Mouse (Mus musculus): ENCODE data around the gene Nr2c1. TPM values are rescaled to one million over a fixed set of nuclear protein-coding genes. Genes with fewer than 3 reads are reported as not detected.

The Nr2c1 gene
- polyA plus RNA-seq, 1 experiment from 2014 or later = 2.6 TPM

DNA sequence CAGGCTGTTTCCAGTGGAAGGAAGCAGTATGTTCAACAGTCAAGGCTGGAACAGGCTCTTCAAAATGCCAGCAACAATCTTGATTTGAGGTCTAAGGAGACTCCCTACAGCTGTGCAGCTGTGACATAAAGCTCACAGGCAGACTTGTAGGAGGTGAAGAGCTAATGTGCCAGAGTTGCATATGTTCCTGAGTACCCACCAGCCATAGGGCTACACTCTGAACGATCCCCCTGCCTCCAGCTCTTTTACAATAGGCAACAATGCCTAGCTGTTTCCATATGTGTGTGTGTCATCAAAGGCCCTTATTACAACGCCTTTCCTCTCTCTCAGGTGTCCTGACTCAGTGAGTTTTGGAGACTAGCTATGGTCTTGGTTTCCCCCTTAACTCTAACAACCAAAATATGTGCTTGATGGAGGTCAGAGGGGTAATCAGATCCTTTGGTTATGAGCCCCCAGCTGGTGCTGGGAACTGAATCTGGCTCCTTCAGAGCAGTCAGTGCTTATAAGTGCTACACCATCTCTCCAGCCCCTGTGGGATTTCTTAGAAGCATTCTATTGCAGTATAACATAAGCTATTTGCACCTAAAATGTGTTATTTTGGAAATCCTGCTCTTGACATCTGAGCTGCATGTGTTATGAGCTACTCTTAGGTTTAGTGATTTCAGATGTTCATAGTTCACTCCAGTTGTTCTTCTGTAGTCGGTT is 7.4 kb upstream of the Nr2c1 start:
- no peak overlapping the region for H3K9ac ChIP-seq
- WGBS (ENCODE audit: insufficient replicate concordance) = 71% methylated on average over 3 of the region's 3 CpGs
- no peak for ATAC-seq (ENCODE audit: insufficient read depth)
- no peak overlapping the region for H3K4me2 ChIP-seq
- H3K4me1 ChIP-seq (replicated peaks) = no peaks in the 10 kb centered on the region
- no peak overlapping the region for H3K4me3 ChIP-seq (replicated peaks)
- peaks cover 43% of the 10 kb centered on the region for H3K36me3 ChIP-seq (replicated peaks)
- H3K9me3 ChIP-seq (replicated peaks) = no peaks in the 10 kb centered on the region
- H3K27me3 ChIP-seq = no peaks in the 10 kb centered on the region
- no peak overlapping the region for H3K27ac ChIP-seq (replicated peaks)

DNA sequence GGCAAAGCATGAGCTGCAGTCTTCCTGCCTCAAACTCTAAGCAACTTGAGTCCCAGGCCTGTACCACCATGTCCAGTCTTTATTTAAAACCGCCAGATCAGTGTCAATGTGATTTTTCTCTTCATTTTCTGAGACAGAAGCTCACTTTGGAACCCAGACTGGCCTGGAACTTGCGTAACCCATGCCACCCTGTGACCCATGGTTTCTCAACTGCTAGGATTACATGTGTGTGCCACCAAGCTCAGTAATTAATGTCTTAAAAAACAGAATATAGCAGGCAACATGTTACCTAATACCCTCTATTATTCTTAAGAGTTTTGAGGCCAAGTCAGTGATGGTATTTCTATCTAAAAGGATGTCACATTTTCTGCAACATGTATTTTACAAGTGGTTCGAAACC is 5.4 kb upstream of the Nr2c1 start:
- H3K9me3 ChIP-seq (replicated peaks) = no peaks in the 10 kb centered on the region
- no peak overlapping the region for H3K4me3 ChIP-seq (replicated peaks)
- H3K36me3 ChIP-seq (replicated peaks) = peaks cover 42% of the 10 kb centered on the region
- H3K9ac ChIP-seq = no peak overlapping the region
- no peak overlapping the region for H3K27ac ChIP-seq (replicated peaks)
- no peak for ATAC-seq (ENCODE audit: insufficient read depth)
- peaks cover 5% of the 10 kb centered on the region; the same call in 1 of the 2 replicates for H3K4me1 ChIP-seq (replicated peaks)
- 78% methylated on average over 3 of the region's 3 CpGs for WGBS (ENCODE audit: insufficient replicate concordance)
- H3K4me2 ChIP-seq = no peak overlapping the region
- no peaks in the 10 kb centered on the region for H3K27me3 ChIP-seq

DNA sequence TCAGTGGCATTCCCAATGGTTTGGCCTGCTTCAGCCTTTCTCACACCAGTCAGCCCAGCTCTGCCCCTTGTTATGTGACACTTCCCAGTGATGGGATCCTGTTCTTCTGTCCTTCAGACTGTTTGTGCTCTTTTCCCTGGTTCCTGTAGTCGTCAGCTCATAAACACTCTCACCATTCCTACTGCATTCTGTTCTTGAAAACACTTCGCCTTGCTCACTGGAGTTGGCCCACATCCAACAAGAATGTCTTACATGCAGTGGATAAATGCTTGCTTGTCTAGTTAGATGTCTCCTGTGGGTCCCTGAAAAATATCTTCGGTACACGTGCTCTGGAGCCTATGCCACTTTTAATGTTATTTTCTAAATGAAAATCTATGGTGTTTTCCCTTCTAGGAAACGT is 3.2 kb upstream of the Nr2c1 start:
- Histone ChIP-seq H3K27ac (replicated peaks) (no peak overlapping the region), H3K4me2 (no peak overlapping the region), H3K9me3 (replicated peaks) (no peaks in the 10 kb centered on the region), H3K36me3 (replicated peaks) (peaks cover 22% of the 10 kb centered on the region), H3K9ac (no peak overlapping the region), H3K27me3 (no peaks in the 10 kb centered on the region), H3K4me1 (replicated peaks) (peaks cover 18% of the 10 kb centered on the region), H3K4me3 (replicated peaks) (no peak overlapping the region)
- WGBS (ENCODE audit: insufficient replicate concordance) = 72% methylated on average over 5 of the region's 5 CpGs
- no peak for ATAC-seq (ENCODE audit: insufficient read depth)

- peak; percentile 32; the same call in 1 of the 2 replicates for ATAC-seq (ENCODE audit: insufficient read depth)
- Histone ChIP-seq H3K36me3 (replicated peaks) (0 out of 2 replicates have a peak, but pooled peaks cover 2% of the 10 kb centered on the region), H3K27me3 (no peaks in the 10 kb centered on the region), H3K4me2 (peak overlapping the region; percentile 84), H3K4me1 (replicated peaks) (peaks cover 29% of the 10 kb centered on the region), H3K27ac (replicated peaks) (peak overlapping the region; percentile 86), H3K4me3 (replicated peaks) (peak overlapping the region; percentile 73), H3K9ac (peak overlapping the region; percentile 72), H3K9me3 (replicated peaks) (no peaks in the 10 kb centered on the region)
- 10% methylated on average over 8 of the region's 8 CpGs for WGBS (ENCODE audit: insufficient replicate concordance)
Measured at GRCm38 (mm10) chr10:94147391-94147755, 450 bp upstream of the Nr2c1 start.

- Histone ChIP-seq H3K9ac (no peak overlapping the region), H3K4me2 (no peak overlapping the region)
- 59% methylated on average over 4 of the region's 4 CpGs for WGBS (ENCODE audit: insufficient replicate concordance)
Measured at GRCm38 (mm10) chr10:94151488-94151887, 3.7 kb downstream of the Nr2c1 start.

DNA sequence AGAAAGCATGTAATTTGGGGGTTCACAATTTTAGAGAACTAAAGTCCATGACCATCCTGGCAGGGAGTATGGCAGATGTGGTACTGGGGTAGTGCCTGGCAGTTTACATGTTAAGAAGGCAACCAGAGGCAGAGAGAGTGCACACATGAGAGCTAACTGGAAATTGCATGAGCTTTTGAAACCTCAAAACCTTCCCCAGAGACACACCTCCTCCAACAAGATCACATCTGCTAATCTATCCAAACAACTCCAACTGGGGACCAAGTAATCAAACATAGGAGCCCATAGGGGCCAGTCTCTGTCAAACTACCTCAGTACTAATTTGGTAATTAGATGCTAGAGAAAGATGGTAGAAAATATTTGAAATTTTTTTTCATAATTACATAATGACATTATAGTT is 6.0 kb downstream of the Nr2c1 start:
- Histone ChIP-seq H3K4me1 (replicated peaks) (peaks cover 14% of the 10 kb centered on the region), H3K27ac (replicated peaks) (no peak overlapping the region), H3K9me3 (replicated peaks) (no peaks in the 10 kb centered on the region), H3K27me3 (no peaks in the 10 kb centered on the region), H3K9ac (no peak overlapping the region), H3K4me2 (no peak overlapping the region), H3K4me3 (replicated peaks) (no peak overlapping the region), H3K36me3 (replicated peaks) (peaks cover 11% of the 10 kb centered on the region; the same call in 1 of the 2 replicates)
- no peak for ATAC-seq (ENCODE audit: insufficient read depth)

More at GRCm38 (mm10) chr10:94151488-94151887, 3.7 kb downstream of the Nr2c1 start:
- H3K27me3 ChIP-seq = no peaks in the 10 kb centered on the region
- H3K4me3 ChIP-seq (replicated peaks) = no peak overlapping the region
- no peaks in the 10 kb centered on the region for H3K9me3 ChIP-seq (replicated peaks)
- H3K27ac ChIP-seq (replicated peaks) = no peak overlapping the region
- 0 out of 2 replicates have a peak, but pooled peaks cover 7% of the 10 kb centered on the region for H3K36me3 ChIP-seq (replicated peaks)
- H3K4me1 ChIP-seq (replicated peaks) = peaks cover 29% of the 10 kb centered on the region
- no peak for ATAC-seq (ENCODE audit: insufficient read depth)

DNA sequence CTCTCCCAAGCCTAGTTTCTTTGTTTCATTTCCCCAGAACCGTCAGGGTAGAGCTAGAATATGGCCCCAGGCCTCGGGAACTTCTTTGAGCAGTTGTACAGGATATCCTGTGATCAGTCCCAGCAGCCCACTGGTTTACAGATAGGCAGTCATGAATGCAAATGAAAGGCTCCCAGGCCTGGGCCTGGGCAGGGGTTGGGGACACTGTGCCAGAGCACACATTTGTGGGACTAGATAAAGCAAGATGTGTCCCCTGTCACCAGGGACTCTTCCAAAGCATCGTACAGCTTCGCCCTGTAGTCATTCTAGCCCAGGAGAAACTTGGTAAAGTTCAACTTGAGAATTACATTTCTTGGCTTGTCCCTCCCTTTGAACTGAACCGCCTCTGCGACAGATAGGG is 11.1 kb downstream of the Nr2c1 start:
- Histone ChIP-seq H3K4me2 (no peak overlapping the region), H3K27ac (replicated peaks) (no peak overlapping the region), H3K9ac (no peak overlapping the region), H3K4me1 (replicated peaks) (no peaks in the 10 kb centered on the region), H3K9me3 (replicated peaks) (no peaks in the 10 kb centered on the region), H3K4me3 (replicated peaks) (no peak overlapping the region), H3K27me3 (no peaks in the 10 kb centered on the region), H3K36me3 (replicated peaks) (peaks cover 27% of the 10 kb centered on the region)
- ATAC-seq (ENCODE audit: insufficient read depth) = no peak
- 56% methylated on average over 6 of the region's 6 CpGs for WGBS (ENCODE audit: insufficient replicate concordance)

- no peak for ATAC-seq (ENCODE audit: insufficient read depth)
- no peaks in the 10 kb centered on the region for H3K4me1 ChIP-seq (replicated peaks)
- no peak overlapping the region for H3K27ac ChIP-seq (replicated peaks)
- H3K4me2 ChIP-seq = no peak overlapping the region
- peaks cover 32% of the 10 kb centered on the region for H3K36me3 ChIP-seq (replicated peaks)
- H3K9me3 ChIP-seq (replicated peaks) = no peaks in the 10 kb centered on the region
- no peak overlapping the region for H3K4me3 ChIP-seq (replicated peaks)
- 74% methylated on average over 4 of the region's 4 CpGs for WGBS (ENCODE audit: insufficient replicate concordance)
- H3K9ac ChIP-seq = no peak overlapping the region
- no peaks in the 10 kb centered on the region for H3K27me3 ChIP-seq
Measured at GRCm38 (mm10) chr10:94159406-94159805, 11.6 kb downstream of the Nr2c1 start.

DNA sequence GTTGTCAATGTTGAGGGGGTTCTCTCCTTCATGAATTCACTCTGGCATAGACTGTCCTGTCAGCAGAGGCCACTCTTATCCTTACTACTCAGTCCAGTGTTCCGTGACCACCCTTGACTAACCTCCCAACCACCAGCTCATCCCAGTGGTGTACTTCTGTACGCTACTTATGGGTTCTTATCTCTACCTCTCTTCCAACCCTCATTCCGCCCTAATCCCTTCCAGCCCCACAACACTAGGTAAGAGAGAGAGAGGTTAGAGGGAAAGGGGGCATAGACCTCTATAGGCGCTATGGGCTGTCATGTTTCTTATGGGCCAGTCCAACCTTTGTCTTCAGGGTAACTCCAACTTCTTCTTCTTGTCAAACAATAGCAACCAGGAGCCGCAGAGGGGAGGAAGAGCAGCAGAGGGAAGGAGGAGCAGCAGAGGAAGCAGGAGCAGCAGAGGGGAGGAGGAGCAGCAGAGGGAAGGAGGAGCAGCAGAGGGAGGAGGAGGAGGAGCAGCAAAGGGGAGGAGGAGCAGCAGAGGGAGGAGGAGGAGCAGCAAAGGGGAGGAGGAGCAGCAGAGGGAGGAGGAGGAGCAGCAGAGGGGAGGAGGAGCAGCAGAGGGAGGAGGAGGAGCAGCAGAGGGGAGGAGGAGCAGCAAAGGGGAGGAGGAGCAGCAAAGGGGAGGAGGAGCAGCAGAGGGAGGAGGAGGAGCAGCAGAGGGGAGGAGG is 13.4 kb downstream of the Nr2c1 start:
- no peak overlapping the region for H3K9ac ChIP-seq
- no peaks in the 10 kb centered on the region for H3K9me3 ChIP-seq (replicated peaks)
- peaks cover 36% of the 10 kb centered on the region for H3K36me3 ChIP-seq (replicated peaks)
- H3K27me3 ChIP-seq = no peaks in the 10 kb centered on the region
- 70% methylated on average over 5 of the region's 5 CpGs for WGBS (ENCODE audit: insufficient replicate concordance)
- no peak overlapping the region for H3K27ac ChIP-seq (replicated peaks)
- no peak overlapping the region for H3K4me2 ChIP-seq
- H3K4me3 ChIP-seq (replicated peaks) = no peak overlapping the region
- no peak for ATAC-seq (ENCODE audit: insufficient read depth)
- no peaks in the 10 kb centered on the region; the same call in 1 of the 2 replicates for H3K4me1 ChIP-seq (replicated peaks)

GRCm38 (mm10) chr10:94162031-94162430 is 14.2 kb downstream of the Nr2c1 start:
- Histone ChIP-seq H3K27ac (replicated peaks) (no peak overlapping the region), H3K27me3 (no peaks in the 10 kb centered on the region), H3K4me1 (replicated peaks) (no peaks in the 10 kb centered on the region; the same call in 1 of the 2 replicates), H3K4me2 (no peak overlapping the region), H3K36me3 (replicated peaks) (peaks cover 41% of the 10 kb centered on the region), H3K4me3 (replicated peaks) (no peak overlapping the region), H3K9me3 (replicated peaks) (no peaks in the 10 kb centered on the region), H3K9ac (no peak overlapping the region)
- WGBS (ENCODE audit: insufficient replicate concordance) = 79% methylated on average over 7 of the region's 7 CpGs
- no peak for ATAC-seq (ENCODE audit: insufficient read depth)

- H3K9me3 ChIP-seq (replicated peaks) = no peaks in the 10 kb centered on the region
- H3K27ac ChIP-seq (replicated peaks) = no peak overlapping the region
- 50% methylated on average over 5 of the region's 5 CpGs for WGBS (ENCODE audit: insufficient replicate concordance)
- H3K36me3 ChIP-seq (replicated peaks) = peaks cover 58% of the 10 kb centered on the region
- H3K4me3 ChIP-seq (replicated peaks) = no peak overlapping the region
- no peaks in the 10 kb centered on the region; the same call in 1 of the 2 replicates for H3K4me1 ChIP-seq (replicated peaks)
- no peak overlapping the region for H3K9ac ChIP-seq
- ATAC-seq (ENCODE audit: insufficient read depth) = no peak
- H3K4me2 ChIP-seq = no peak overlapping the region
- no peaks in the 10 kb centered on the region for H3K27me3 ChIP-seq
Measured at GRCm38 (mm10) chr10:94164104-94164845, 16.5 kb downstream of the Nr2c1 start.
